Mouse (Mus musculus) liver, embryonic 14.5 days (tissue): Measurements from ENCODE around the gene Klrg1. TPM values are rescaled to one million over a fixed set of nuclear protein-coding genes. Genes with fewer than 3 reads are reported as not detected.

Experiments
- ATAC-seq: fragments of 200-750 bp; cut with Nextera tagmentation; 2 replicates; pipeline ENCODE4 v1.8.0; 2017; ENCODE audit warnings: moderate number of reproducible peaks, mild to moderate bottlenecking, moderate library complexity; ENCODE audit not compliant: insufficient read depth
- DNase-seq, 3 experiments: peaks; one replicate each; pipeline ENCODE4 v3.0.0-alpha.2; 2012 to 2013; ENCODE audit warnings: low read depth in 3 of 3, low spot score in 3 of 3
- H3K27ac ChIP-seq: fragments of 300-500 bp; sonication (generic); 2 replicates; pipeline ENCODE4 v1.5.1; 2014; ENCODE audit warnings: moderate library complexity, mild to moderate bottlenecking, control low read depth, inconsistent platforms
- H3K27me3 ChIP-seq: fragments of 300-500 bp; sonication (generic); 2 replicates; pipeline ENCODE4 v1.6.1; 2014; ENCODE audit warnings: mild to moderate bottlenecking, low read length, moderate library complexity; ENCODE audit not compliant: control insufficient read depth, insufficient read depth
- H3K36me3 ChIP-seq: fragments of 300-500 bp; sonication (generic); replicated peaks from 2 replicates; pipeline ENCODE4 v1.6.1; 2014; ENCODE audit warnings: low read depth; ENCODE audit not compliant: control insufficient read depth, insufficient read depth
- H3K4me1 ChIP-seq, 2 experiments: fragments of 200-500 bp in 1 of 2; fragments of 300-500 bp in 1 of 2; sonication (generic) in 1 of 2; replicated peaks; 2 replicates each; pipeline ENCODE4 v1.6.1; 2012 to 2014; ENCODE audit warnings: antibody characterized with exemption in 1 of 2, inconsistent platforms in 1 of 2, low read length in 1 of 2; ENCODE audit not compliant: control insufficient read depth in 2 of 2, insufficient read depth in 2 of 2
- H3K4me2 ChIP-seq: fragments of 300-500 bp; sonication (generic); 2 replicates; pipeline ENCODE4 v1.6.1; 2014; ENCODE audit warnings: low read depth, mild to moderate bottlenecking, control low read depth, moderate library complexity
- H3K4me3 ChIP-seq, 2 experiments: fragments of 200-500 bp in 1 of 2; fragments of 300-500 bp in 1 of 2; sonication (generic) in 1 of 2; 2 replicates each; pipeline ENCODE4 v1.5.1; 2012 to 2014; ENCODE audit warnings: low read depth in 2 of 2, low read length in 2 of 2, mild to moderate bottlenecking in 2 of 2, control low read depth in 1 of 2, inconsistent platforms in 1 of 2, moderate library complexity in 1 of 2; ENCODE audit not compliant: insufficient read depth in 1 of 2
- H3K9ac ChIP-seq: fragments of 300-500 bp; sonication (generic); replicated peaks from 2 replicates; pipeline ENCODE4 v1.6.1; 2014; ENCODE audit warnings: mild to moderate bottlenecking, control low read depth, moderate library complexity
- H3K9me3 ChIP-seq: fragments of 300-500 bp; sonication (generic); 2 replicates; pipeline ENCODE4 v1.6.1; 2016; ENCODE audit warnings: low read length, mixed read lengths; ENCODE audit not compliant: control insufficient read depth
- CTCF ChIP-seq: IDR thresholded peaks from 2 replicates; pipeline ENCODE4 v1.5.1; 2016; ENCODE audit warnings: antibody characterized with exemption, low read depth, control low read depth
- EP300 ChIP-seq: IDR thresholded peaks from 2 replicates; pipeline ENCODE4 v1.6.1; 2016; ENCODE audit warnings: antibody characterized with exemption, low read depth
- WGBS: fragments of 180-500 bp; shearing (Covaris S2); extraction: QIAGEN DNeasy Blood & Tissue Kit; methylation state at CpG from one replicate; pipeline ENCODE4 v1.1.7; 2014; ENCODE audit not compliant: insufficient replicate concordance; 5-methylcytosine and 5-hydroxymethylcytosine counted together
- polyA plus RNA-seq, 2 experiments: library from polyadenylated mRNA; depleted of rRNA in 1 of 2; stranded (reverse) in 1 of 2; unstranded in 1 of 2; fragments of >200 nt; fragmentation: Nextera tagmentation in 1 of 2; extraction: Ambion mirVana in 1 of 2; gene quantifications; 2 replicates each; pipeline versions ENCODE4 v1.2.1 to v1.2.3; 2012 to 2014

Klrg1 gene
- polyA plus RNA-seq, 2 experiments = not detected

DNA sequence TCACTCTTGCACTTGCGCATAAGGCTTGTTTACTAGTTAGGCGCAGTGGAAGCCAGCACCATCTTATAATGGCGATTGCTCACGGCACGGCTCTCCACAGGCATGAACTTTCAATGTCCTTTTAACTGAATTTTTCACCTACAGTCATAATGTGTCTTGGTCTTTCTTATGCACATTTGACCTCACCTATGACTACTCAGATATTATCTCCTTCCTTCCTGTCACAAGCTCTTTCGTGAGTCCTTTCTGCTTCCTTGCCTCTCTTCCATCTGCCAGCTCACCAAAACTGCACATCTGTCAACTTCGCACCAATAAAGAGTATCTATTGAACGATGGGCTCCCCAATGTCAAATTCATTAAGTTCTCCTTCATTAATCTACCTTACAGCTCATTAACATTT lies 20.1 kb downstream of the Klrg1 start:
- H3K27me3 ChIP-seq = no peaks in the 10 kb centered on the region
- no peak overlapping the region for H3K9ac ChIP-seq
- no peak overlapping the region for H3K4me2 ChIP-seq
- 73% methylated on average over 8 of the region's 8 CpGs for WGBS
- no peak for DNase-seq
- ATAC-seq = no peak
- H3K9me3 ChIP-seq = no peaks in the 10 kb centered on the region
- TF ChIP-seq EP300 (no peak), CTCF (no peak)
- H3K4me3 ChIP-seq = no peak overlapping the region
- no peaks in the 10 kb centered on the region for H3K36me3 ChIP-seq
- H3K4me1 ChIP-seq = no peaks in the 10 kb centered on the region
- H3K27ac ChIP-seq = no peak overlapping the region

DNA sequence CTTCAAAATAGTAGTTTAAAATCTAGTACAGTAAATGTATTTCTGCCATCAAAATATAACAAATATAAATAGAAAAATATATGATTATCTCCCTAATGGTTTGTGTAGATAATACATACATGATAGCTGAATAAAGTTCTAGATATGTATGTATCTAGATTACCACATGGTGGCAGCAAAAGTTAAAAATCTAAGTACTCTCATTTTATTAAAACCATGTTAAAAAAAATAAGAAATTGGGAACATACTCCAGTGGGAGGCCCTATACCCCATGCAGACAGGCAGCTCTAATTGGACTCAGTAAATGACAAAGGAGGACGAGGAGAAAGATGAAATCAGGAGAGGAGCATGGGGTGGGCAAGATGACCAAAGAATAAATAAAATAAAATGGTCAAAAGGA lies 30.5 kb downstream of the Klrg1 start:
- Histone ChIP-seq H3K36me3 (no peaks in the 10 kb centered on the region), H3K27ac (no peak overlapping the region), H3K9me3 (no peaks in the 10 kb centered on the region), H3K4me2 (no peak overlapping the region), H3K27me3 (no peaks in the 10 kb centered on the region), H3K4me1 (no peaks in the 10 kb centered on the region), H3K9ac (no peak overlapping the region), H3K4me3 (no peak overlapping the region)
- DNase-seq (no peak), ATAC-seq (no peak)
- no peak for TF ChIP-seq CTCF
- no peak for TF ChIP-seq EP300
- 27% methylated on average over 1 of the region's 1 CpGs for WGBS

DNA sequence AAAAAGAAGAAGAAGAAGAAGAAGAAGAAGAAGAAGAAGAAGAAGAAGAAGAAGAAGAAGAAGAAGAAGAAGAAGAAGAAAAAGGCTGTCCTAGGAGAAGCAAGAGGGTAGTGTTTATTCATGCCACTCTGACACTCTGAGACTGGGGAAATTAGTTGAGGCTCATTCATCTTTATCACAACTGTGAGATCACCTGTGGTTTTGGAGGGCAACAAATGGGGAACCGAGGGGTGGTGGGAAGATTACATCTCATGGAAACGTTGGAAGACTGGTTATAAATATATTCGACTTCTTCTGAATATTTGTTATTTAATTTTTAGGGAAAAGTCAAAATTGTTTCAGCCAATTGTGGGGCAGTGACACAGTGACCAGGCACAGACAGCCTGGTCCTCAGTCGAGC lies 32.6 kb downstream of the Klrg1 start:
- H3K9me3 ChIP-seq = no peaks in the 10 kb centered on the region
- H3K27ac ChIP-seq = no peak overlapping the region
- no peak overlapping the region for H3K4me2 ChIP-seq
- 25% methylated on average over 4 of the region's 4 CpGs for WGBS
- DNase-seq (no peak), ATAC-seq (no peak)
- H3K27me3 ChIP-seq = no peaks in the 10 kb centered on the region
- no peaks in the 10 kb centered on the region for H3K36me3 ChIP-seq
- no peak overlapping the region for H3K4me3 ChIP-seq
- TF ChIP-seq EP300 (no peak), CTCF (no peak)
- no peaks in the 10 kb centered on the region for H3K4me1 ChIP-seq
- no peak overlapping the region for H3K9ac ChIP-seq

Other genes starting within 250 kb of the Klrg1 start
- gene M6pr, start 25.8 kb upstream of the Klrg1 start, polyA plus RNA-seq (2012; rRNA removed) = 36.5 and 48.1 TPM in 2 replicates
- gene M6pr, start 25.8 kb upstream of the Klrg1 start, polyA plus RNA-seq (2014; fragmentation: Nextera tagmentation; extraction: Ambion mirVana) = 84.2 and 95.4 TPM in 2 replicates
- gene Phc1, start 57.7 kb upstream of the Klrg1 start, polyA plus RNA-seq (2012; rRNA removed) = 2.2 and 2.3 TPM in 2 replicates
- gene Phc1, start 57.7 kb upstream of the Klrg1 start, polyA plus RNA-seq (2014; fragmentation: Nextera tagmentation; extraction: Ambion mirVana) = 1.8 and 1.9 TPM in 2 replicates
- 0.74 and 0.78 TPM in 2 replicates for gene Rimklb, start 215.9 kb upstream of the Klrg1 start, polyA plus RNA-seq (2012; rRNA removed)
- gene Rimklb, start 215.9 kb upstream of the Klrg1 start, polyA plus RNA-seq (2014; fragmentation: Nextera tagmentation; extraction: Ambion mirVana) = 0.53 and 1.1 TPM in 2 replicates
- gene Mfap5, start 223.0 kb upstream of the Klrg1 start, polyA plus RNA-seq (2012; rRNA removed) = 0.11 TPM in 2 replicates
- not detected in 2 replicates for gene Mfap5, start 223.0 kb upstream of the Klrg1 start, polyA plus RNA-seq (2014; fragmentation: Nextera tagmentation; extraction: Ambion mirVana)